Mouse (Mus musculus): ENCODE data around the gene Tigar.

DNA sequence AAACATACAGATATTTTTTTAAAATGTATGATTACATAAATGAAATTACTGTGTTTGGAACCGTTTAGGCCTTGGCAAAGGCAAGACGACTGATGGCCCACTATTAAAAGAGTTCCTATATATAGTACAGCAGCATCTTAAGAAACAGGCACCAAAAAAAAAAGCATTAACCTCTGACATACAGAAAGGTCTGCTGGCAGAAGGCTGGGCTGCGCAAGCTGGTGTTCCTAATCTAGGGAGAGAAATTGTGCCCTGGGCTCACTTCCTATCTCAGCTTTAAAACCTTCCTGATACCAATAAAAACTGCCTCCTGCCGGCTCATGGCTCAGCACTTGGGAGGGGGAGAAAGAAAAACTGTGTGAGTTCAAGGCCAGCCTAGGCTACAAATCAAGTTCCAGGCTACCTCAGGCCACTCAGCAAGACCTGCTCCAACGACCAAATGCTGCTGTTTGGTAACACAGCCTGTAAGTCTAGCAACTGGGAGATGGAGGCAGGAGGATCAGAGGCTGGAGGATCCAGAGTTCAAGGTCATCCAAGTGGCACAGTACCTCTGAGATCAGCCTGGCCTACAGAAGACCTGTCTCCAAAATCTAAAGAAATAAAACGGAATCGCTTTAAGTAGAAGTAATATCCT lies 4.8 kb downstream of the Tigar start:
- TF ChIP-seq POLR2A (IDR thresholded peaks at IDR 0.05; ENCODE audit: low read depth, low read length) (no peak), CTCF (conservative IDR thresholded peaks at IDR 0.05; ENCODE audit: insufficient read depth, insufficient read length, low read depth, low read length) (no peak)
